Mouse (Mus musculus): ENCODE data around the gene Gde1. TPM values are rescaled to one million over a fixed set of nuclear protein-coding genes. Genes with fewer than 3 reads are reported as not detected.

Gde1 gene
- polyA plus RNA-seq, 1 experiment from 2014 or later: 87.9 TPM

DNA sequence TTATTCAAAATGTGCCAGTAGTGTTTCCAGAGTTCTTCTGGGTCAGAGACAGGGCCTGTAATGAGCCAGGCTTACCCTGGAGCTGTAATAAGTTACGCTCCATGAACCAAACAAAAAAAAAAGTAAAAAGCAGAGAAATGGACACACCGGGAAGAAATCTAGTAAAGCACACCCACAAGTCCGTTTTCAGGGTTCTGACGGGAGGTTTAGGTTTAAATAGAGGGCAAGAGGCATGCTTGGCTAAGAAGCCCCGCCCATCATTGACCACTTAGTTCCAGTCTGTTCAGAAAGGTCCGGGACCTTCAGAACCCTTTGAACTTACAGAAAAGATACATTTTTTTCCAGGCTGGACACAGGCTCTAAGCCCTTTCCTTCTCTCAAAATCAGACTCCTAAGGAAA is 473 bp upstream of the Gde1 start:
- H3K4me1 ChIP-seq: peaks cover 31% of the 10 kb centered on the region
- no peak overlapping the region for H3K27ac ChIP-seq (replicated peaks)
- H3K36me3 ChIP-seq: no peaks in the 10 kb centered on the region
- H3K4me2 ChIP-seq (replicated peaks): peak overlapping the region; percentile 80
- H3K4me3 ChIP-seq (replicated peaks): peak overlapping the region; percentile 91
- no peak for ATAC-seq (ENCODE audit: insufficient number of reproducible peaks, low FRiP score, low TSS enrichment, low read depth)
- no peak overlapping the region for H3K9ac ChIP-seq
- H3K9me3 ChIP-seq (replicated peaks): no peaks in the 10 kb centered on the region
- 33% methylated on average over 6 of the region's 6 CpGs for WGBS
- H3K27me3 ChIP-seq: no peaks in the 10 kb centered on the region

DNA sequence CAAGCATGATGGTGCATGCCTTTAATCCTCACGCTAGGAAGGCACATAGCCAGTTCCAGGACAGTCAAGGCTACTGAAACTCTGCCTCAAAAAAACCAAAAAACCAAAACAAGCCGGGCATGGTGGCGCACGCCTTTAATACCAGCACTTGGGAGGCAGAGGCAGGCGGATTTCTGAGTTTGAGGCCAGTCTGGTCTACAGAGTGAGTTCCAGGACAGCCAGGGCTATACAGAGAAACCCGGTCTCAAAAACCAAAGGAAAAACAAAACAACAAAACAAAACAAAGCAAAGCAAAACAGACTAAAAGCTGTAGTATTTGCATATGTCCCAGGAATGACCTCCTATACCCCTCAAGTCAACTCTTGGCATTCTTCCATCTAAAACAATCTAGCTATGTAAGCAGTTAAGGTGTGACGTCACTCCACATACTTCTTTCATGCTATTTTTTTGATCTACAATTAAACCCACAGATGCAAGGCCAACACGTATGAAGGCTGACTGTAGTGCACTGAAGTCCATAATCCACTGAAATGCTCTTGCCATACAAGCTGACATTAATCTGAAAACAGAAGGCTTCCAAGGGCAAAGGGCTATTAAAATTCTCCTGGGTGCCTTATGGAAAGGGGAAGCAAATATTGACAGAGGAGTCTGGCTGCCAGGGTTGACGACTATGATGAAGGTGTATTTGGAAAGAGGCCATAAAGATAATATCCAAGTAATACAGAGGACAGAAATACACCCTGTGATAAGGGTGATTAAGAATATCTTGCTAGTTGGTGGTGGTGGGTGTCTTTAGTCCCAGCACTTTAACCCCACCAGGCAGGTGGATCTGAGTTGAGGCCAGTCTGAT is 1.4 kb downstream of the Gde1 start:
- H3K4me1 ChIP-seq: peaks cover 31% of the 10 kb centered on the region
- H3K27me3 ChIP-seq: no peaks in the 10 kb centered on the region
- no peaks in the 10 kb centered on the region for H3K36me3 ChIP-seq
- H3K4me2 ChIP-seq (replicated peaks): peak overlapping the region; percentile 80
- H3K27ac ChIP-seq (replicated peaks): no peak overlapping the region
- ATAC-seq (ENCODE audit: insufficient number of reproducible peaks, low FRiP score, low TSS enrichment, low read depth): no peak
- no peaks in the 10 kb centered on the region for H3K9me3 ChIP-seq (replicated peaks)
- WGBS: 75% methylated on average over 9 of the region's 9 CpGs
- H3K4me3 ChIP-seq (replicated peaks): peak overlapping the region; percentile 91
- H3K9ac ChIP-seq: no peak overlapping the region

DNA sequence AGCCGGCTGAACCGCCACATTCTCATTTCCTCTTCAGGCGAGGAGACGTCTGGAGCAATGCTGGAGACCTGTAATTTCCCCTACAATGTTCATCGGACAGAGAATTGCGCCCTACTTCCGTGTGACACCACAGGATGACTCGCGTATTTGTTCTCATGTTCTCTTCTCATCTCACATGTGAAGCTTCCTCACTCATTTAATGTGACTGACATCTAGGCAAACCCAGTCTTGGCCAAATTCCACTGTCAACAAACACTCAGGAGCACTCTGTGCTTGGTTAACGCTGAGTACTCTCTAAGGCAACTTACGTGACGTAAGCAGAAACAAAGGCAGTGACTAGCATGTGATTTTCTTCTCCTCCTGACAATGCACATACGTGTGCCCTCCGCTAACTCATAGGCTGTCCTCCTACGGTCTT is 2.4 kb downstream of the Gde1 start:
- no peaks in the 10 kb centered on the region for H3K9me3 ChIP-seq (replicated peaks)
- ATAC-seq (ENCODE audit: insufficient number of reproducible peaks, low FRiP score, low TSS enrichment, low read depth): no peak
- H3K27me3 ChIP-seq: no peaks in the 10 kb centered on the region
- no peak overlapping the region for H3K4me2 ChIP-seq (replicated peaks)
- H3K9ac ChIP-seq: no peak overlapping the region
- no peak overlapping the region for H3K27ac ChIP-seq (replicated peaks)
- H3K36me3 ChIP-seq: 0 out of 2 replicates have a peak, but pooled peaks cover 6% of the 10 kb centered on the region
- peaks cover 31% of the 10 kb centered on the region for H3K4me1 ChIP-seq
- no peak overlapping the region for H3K4me3 ChIP-seq (replicated peaks)
- WGBS: 86% methylated on average over 15 of the region's 15 CpGs

DNA sequence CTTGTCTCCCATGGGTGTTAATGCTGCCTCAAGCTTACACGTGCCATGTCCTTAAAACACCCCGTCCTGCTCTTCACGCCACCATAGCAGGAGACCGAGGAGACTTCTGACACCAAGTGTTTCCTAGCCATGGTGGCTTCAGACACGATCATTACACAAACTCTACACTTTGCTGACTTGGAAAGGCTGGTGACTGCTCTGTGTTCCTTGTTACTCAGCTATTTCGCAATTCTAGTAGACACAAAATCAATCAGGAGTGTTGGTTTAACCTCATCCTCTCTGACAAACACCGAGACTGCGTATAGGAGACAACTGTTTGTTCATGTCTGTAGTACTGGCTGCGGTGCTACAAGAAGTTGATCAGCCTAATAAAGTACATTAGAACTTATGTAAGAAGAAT is 6.7 kb downstream of the Gde1 start:
- Histone ChIP-seq H3K36me3 (peaks cover 41% of the 10 kb centered on the region), H3K27ac (replicated peaks) (no peak overlapping the region), H3K4me3 (replicated peaks) (no peak overlapping the region), H3K27me3 (no peaks in the 10 kb centered on the region), H3K9me3 (replicated peaks) (no peaks in the 10 kb centered on the region), H3K9ac (no peak overlapping the region), H3K4me1 (0 out of 2 replicates have a peak, but pooled peaks cover 9% of the 10 kb centered on the region), H3K4me2 (replicated peaks) (no peak overlapping the region)
- 88% methylated on average over 9 of the region's 9 CpGs for WGBS
- no peak for ATAC-seq (ENCODE audit: insufficient number of reproducible peaks, low FRiP score, low TSS enrichment, low read depth)

DNA sequence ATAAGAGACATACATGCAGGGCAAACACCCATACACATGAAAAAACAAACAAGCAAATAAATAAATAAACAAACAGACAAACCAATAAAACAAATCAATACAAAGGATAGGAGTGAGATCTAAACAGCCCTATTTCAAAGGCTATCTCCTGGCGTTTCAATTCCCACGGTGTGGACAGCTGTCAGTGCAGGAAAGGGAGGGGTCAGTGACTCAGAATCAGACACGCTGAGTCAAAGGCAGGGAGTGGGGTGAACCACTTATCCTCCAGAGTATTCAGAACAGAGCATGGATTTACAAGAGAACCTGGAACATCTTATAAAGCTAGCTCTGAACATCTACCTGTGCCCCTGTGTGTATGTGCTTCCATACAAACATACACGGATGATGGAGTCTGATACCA is 8.4 kb downstream of the Gde1 start:
- no peak overlapping the region for H3K27ac ChIP-seq (replicated peaks)
- ATAC-seq (ENCODE audit: insufficient number of reproducible peaks, low FRiP score, low TSS enrichment, low read depth): no peak
- H3K27me3 ChIP-seq: no peaks in the 10 kb centered on the region
- H3K4me3 ChIP-seq (replicated peaks): no peak overlapping the region
- 70% methylated on average over 4 of the region's 4 CpGs for WGBS
- H3K36me3 ChIP-seq: peaks cover 51% of the 10 kb centered on the region
- no peaks in the 10 kb centered on the region for H3K9me3 ChIP-seq (replicated peaks)
- H3K4me2 ChIP-seq (replicated peaks): no peak overlapping the region
- no peaks in the 10 kb centered on the region for H3K4me1 ChIP-seq
- H3K9ac ChIP-seq: no peak overlapping the region

DNA sequence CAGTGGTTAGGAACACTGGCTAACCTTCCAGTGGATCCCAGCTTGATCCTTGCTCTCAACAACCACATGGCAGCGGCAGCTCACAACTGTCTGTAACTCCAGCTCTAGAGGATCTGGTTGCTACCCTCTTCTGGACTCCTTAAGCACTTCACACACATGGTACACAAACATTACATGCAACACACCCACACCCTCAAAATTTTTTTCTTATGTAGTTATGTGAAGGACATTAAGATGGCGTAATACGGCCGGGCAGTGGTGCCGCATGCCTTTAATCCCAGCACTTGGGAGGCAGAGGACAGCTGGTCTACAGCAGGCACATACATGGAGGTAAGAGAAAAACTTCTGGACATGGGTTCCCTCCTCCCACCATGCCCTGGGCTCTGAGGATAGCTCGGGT is 9.4 kb downstream of the Gde1 start:
- H3K36me3 ChIP-seq: peaks cover 57% of the 10 kb centered on the region

DNA sequence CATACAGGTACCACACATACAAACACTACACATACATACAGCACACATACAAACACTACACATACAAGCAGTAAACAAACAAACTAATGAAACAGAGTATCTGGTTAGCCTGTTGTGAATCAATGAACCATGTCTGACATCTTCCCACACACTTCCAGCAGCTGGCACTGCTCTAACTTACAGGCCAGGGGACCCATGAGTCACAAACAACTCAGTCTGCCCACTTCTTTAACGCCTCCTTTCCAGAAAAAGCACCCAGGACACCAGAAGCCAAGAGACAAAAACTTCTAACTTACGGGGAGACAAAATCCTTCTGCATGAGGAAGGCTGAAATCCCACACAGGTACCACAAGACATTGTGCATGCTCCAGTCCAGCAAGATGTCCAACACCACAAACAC is 14.3 kb downstream of the Gde1 start:
- Histone ChIP-seq H3K4me3 (replicated peaks) (no peak overlapping the region), H3K27me3 (no peaks in the 10 kb centered on the region), H3K4me2 (replicated peaks) (no peak overlapping the region), H3K4me1 (no peaks in the 10 kb centered on the region), H3K27ac (replicated peaks) (no peak overlapping the region), H3K9me3 (replicated peaks) (no peaks in the 10 kb centered on the region), H3K36me3 (peaks cover 73% of the 10 kb centered on the region), H3K9ac (no peak overlapping the region)
- ATAC-seq (ENCODE audit: insufficient number of reproducible peaks, low FRiP score, low TSS enrichment, low read depth): no peak
- WGBS: 81% methylated on average over 2 of the region's 2 CpGs

More for the DNA sequence above, 9.4 kb downstream of the Gde1 start:
- Histone ChIP-seq H3K27me3 (no peaks in the 10 kb centered on the region), H3K4me2 (replicated peaks) (no peak overlapping the region), H3K27ac (replicated peaks) (no peak overlapping the region), H3K4me3 (replicated peaks) (no peak overlapping the region), H3K9me3 (replicated peaks) (no peaks in the 10 kb centered on the region), H3K9ac (no peak overlapping the region), H3K4me1 (no peaks in the 10 kb centered on the region)
- 92% methylated on average over 6 of the region's 6 CpGs for WGBS
- no peak for ATAC-seq (ENCODE audit: insufficient number of reproducible peaks, low FRiP score, low TSS enrichment, low read depth)

DNA sequence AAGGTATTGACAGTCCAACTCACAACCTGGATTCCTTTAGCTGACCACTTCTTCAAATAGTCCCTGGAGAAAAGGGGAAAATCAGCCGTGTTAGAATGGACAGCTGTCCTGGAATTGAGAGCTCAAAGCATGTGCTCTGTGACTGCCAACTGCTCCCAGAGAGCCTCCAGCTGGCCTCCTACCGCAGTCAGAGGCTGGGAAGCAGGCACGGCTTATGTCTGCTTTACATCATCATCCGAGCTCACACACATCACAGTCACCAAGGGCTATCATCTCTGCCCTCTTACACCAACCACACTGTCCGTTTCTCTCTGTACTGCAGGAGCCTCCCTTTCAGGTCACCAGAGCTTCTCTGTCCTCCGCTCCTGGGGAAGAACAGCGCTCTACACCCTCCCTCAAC is 16.5 kb downstream of the Gde1 start:
- Histone ChIP-seq H3K4me1 (no peaks in the 10 kb centered on the region), H3K4me3 (replicated peaks) (no peak overlapping the region), H3K27ac (replicated peaks) (no peak overlapping the region), H3K9me3 (replicated peaks) (no peaks in the 10 kb centered on the region), H3K27me3 (no peaks in the 10 kb centered on the region), H3K4me2 (replicated peaks) (no peak overlapping the region), H3K36me3 (peaks cover 55% of the 10 kb centered on the region), H3K9ac (no peak overlapping the region)
- ATAC-seq (ENCODE audit: insufficient number of reproducible peaks, low FRiP score, low TSS enrichment, low read depth): no peak
- WGBS: 87% methylated on average over 7 of the region's 7 CpGs

DNA sequence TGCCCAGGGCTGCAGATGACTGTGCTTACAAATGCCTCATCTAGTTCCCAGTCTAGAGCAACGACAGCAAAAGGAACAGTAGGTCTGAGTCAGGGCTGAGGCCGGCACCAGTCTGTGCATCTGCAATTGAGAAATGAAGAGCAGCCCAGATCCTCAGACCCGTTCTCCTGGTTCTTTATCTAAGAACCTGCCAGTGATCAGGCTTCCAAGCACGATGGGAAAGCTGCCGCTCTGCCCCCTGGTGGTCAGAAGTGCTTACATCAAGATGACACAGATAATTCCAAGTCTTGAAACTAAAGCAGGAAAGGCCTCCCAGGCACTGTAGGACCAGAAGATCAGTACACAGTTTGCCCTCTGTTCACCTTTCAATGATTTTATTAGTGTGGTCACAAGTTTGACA is 17.4 kb downstream of the Gde1 start:
- ATAC-seq (ENCODE audit: insufficient number of reproducible peaks, low FRiP score, low TSS enrichment, low read depth): no peak
- whole genome bisulfite sequencing: 18% methylated on average over 5 of the region's 5 CpGs

DNA sequence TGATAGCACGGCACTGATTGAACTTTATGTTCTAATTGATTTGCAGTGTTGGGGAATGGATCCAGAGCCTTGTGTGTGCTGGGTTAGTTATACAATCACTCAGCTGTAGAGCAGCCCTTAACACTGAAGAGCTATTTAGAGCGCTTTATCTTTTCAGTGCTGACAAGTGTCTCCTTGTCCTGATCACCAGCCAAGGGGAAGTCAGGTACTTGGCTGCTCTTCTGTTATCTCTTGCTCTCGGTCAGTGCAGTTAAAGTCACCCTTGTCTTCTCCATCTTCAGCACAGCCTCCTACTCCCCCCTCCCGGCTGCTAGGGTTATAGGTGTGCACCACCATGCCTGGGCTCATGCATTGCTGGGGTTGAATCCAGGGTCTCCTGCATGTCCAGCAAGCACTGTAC is 28.8 kb downstream of the Gde1 start:
- H3K9ac ChIP-seq: no peak overlapping the region
- H3K4me1 ChIP-seq: no peaks in the 10 kb centered on the region
- no peak overlapping the region for H3K4me2 ChIP-seq (replicated peaks)
- no peaks in the 10 kb centered on the region for H3K9me3 ChIP-seq (replicated peaks)
- 93% methylated on average over 4 of the region's 4 CpGs for WGBS
- H3K4me3 ChIP-seq (replicated peaks): no peak overlapping the region
- H3K36me3 ChIP-seq: no peaks in the 10 kb centered on the region
- no peak overlapping the region for H3K27ac ChIP-seq (replicated peaks)
- H3K27me3 ChIP-seq: no peaks in the 10 kb centered on the region
- no peak for ATAC-seq (ENCODE audit: insufficient number of reproducible peaks, low FRiP score, low TSS enrichment, low read depth)

More for the DNA sequence above, 17.4 kb downstream of the Gde1 start:
- no peak overlapping the region for H3K9ac ChIP-seq
- no peak overlapping the region for H3K4me2 ChIP-seq (replicated peaks)
- no peaks in the 10 kb centered on the region for H3K9me3 ChIP-seq (replicated peaks)
- no peak overlapping the region for H3K4me3 ChIP-seq (replicated peaks)
- H3K4me1 ChIP-seq: no peaks in the 10 kb centered on the region
- no peaks in the 10 kb centered on the region for H3K27me3 ChIP-seq
- peaks cover 46% of the 10 kb centered on the region for H3K36me3 ChIP-seq
- no peak overlapping the region for H3K27ac ChIP-seq (replicated peaks)

DNA sequence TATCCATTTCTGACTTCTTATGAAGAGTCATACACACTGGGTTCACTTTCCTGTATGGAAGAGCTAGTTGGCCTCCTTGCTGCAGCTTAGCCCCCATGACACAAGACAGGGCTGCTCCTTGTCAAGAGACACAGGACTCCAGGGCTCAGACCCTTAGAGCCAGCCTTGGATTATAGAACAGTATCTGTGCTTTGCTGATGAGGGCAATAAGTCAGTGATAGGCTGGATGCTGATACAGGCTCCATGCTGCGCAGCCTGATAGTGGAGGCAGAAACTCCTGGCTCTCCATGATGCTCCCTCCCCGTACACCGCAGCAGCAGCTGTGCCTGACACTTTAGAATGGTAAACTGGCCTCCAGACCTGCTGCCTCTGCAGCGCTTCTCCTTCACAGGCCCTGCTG is 35.4 kb downstream of the Gde1 start:
- no peak overlapping the region for H3K9ac ChIP-seq
- ATAC-seq (ENCODE audit: insufficient number of reproducible peaks, low FRiP score, low TSS enrichment, low read depth): no peak
- 59% methylated on average over 4 of the region's 4 CpGs for WGBS
- no peak overlapping the region for H3K4me2 ChIP-seq (replicated peaks)
- no peaks in the 10 kb centered on the region for H3K4me1 ChIP-seq
- no peak overlapping the region for H3K4me3 ChIP-seq (replicated peaks)
- no peaks in the 10 kb centered on the region for H3K36me3 ChIP-seq
- no peak overlapping the region for H3K27ac ChIP-seq (replicated peaks)
- H3K27me3 ChIP-seq: no peaks in the 10 kb centered on the region
- H3K9me3 ChIP-seq (replicated peaks): no peaks in the 10 kb centered on the region

DNA sequence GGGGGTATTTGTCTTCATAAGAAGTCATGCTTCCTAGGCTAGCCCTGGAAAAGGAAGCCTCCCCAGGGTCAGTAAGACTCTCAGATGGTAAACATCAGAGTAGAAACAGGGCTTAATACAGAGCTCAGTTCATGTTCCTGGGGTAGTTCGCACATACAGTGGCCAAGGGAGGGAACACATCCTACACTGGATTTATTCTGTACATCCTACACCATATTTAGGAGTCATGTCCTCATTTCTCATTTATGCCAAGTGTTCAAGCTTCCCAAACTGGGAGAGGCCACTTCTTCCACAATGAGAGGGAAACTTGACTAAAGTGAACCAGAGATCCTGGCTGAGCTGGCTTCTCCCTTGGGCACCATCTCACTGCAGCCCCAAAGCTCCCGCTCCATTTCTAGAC is 37.8 kb downstream of the Gde1 start:
- WGBS: 94% methylated on average over 2 of the region's 2 CpGs
- H3K36me3 ChIP-seq: no peaks in the 10 kb centered on the region
- H3K4me3 ChIP-seq (replicated peaks): no peak overlapping the region
- H3K27ac ChIP-seq (replicated peaks): no peak overlapping the region
- no peak for ATAC-seq (ENCODE audit: insufficient number of reproducible peaks, low FRiP score, low TSS enrichment, low read depth)
- H3K27me3 ChIP-seq: no peaks in the 10 kb centered on the region
- H3K9me3 ChIP-seq (replicated peaks): no peaks in the 10 kb centered on the region
- H3K4me1 ChIP-seq: no peaks in the 10 kb centered on the region
- no peak overlapping the region for H3K4me2 ChIP-seq (replicated peaks)
- H3K9ac ChIP-seq: no peak overlapping the region
